Mouse (Mus musculus) E14TG2a.4 (cell line): ENCODE measurements around the gene Wbp2.

Source experiments
- CTCF ChIP-seq: conservative IDR thresholded peaks from 2 replicates; pipeline ENCODE4 v1.5.1; 2014; ENCODE audit warnings: low read length
- POU5F1 ChIP-seq: IDR thresholded peaks from 2 replicates; pipeline ENCODE4 v1.6.1; 2014; ENCODE audit warnings: low read length, borderline replicate concordance

DNA sequence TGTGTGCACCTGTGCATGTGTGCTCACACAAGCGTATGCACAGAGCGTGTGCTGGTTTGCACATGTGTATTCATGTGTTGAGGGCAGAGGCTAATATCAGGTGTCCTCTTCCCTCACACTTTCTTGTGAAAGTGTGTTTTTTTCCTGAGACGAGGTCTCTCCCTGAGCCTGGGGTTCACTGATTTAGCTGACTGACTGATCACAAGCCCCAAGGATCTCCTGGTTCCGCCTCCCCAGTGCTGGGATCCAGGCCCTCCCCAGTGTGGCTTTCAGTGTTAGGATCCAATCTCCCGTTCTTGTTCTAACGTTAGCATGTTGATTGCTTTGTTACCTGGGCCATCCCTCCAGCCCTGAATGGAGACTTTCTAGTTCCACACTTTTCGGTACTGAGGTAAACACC is 14.0 kb upstream of the Wbp2 start:
- no peak for TF ChIP-seq CTCF
- no peak for TF ChIP-seq POU5F1
